Mouse (Mus musculus) yolk sac, embryonic 10.5 days (tissue): ENCODE data around the gene Tspyl1.

Experiments
- DNase-seq: peaks from one replicate; pipeline ENCODE4 v3.0.0-alpha.2; 2017; ENCODE audit warnings: low spot score

Gene Tspyl1

DNA sequence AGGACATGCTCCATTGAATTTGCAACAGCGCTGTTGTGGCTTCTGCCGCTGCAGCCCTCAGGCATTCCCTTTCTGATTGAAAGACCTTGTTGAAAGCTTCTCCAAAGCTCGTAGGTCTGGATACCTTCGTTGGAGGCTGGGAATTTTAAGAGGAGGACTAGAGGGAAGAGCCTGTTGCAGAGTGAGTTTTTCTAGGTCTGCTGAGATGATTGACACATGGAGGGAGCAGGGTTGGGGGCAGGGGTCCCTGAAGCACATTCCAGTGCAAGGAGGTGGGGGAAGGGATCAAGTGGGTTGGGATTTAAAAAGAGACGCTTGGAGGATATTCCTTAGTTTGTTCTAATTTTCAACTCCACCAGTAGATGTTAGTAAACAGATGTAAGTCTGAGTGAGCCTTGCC lies 18.4 kb downstream of the Tspyl1 start:
- no peak for DNase-seq

DNA sequence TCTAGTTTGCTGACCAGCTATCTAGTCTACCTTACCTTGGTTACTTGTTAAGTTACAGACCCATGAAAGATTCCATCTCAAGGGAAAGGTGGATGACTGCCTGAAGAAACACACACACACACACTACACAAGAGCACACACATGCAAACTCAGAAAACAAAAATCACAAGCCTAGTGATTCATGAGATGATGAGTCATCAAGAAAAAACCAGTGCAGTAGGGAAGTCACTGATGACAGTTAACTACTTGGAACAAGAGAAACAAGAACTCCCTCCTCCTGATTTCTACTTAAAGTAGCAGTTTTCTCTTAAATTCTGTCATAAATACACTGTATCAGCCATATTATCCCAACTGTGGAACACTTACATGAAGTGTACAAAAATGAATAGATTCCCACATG lies 25.1 kb downstream of the Tspyl1 start:
- no peak for DNase-seq

DNA sequence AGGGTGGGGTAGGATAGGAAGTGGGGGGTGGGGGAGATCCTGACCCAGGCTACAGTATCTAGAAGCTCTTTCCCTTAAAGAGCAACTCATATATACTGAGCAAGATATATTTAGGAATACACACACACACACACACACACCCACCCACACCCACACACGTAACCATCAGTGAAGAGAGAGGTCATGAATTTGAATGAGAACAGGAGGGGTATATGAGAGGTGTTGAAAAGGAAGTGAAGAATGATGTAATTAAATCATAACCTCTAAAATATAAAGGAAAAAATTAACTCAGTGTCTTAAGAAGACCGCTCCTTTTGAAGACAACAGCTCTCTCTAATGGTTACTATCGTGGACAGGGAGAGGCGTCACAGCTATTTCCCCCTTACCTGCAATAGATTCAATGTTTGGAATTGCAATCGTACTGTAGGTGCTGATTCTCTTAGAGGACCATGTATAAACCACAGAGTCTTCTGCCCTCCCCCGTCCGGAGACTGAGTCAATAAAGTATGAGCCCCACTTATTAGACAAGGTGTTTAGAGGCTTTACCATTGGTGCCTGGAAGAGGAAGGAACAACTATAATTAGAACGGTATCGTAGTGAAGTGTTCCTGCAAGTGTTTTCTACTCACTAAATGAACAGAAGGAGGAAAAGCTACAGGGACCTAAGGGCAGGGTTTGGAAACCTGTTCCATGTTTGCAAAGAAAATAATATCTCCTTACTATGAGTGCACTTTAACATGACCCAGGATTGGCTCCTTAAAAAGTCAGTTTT lies 28.1 kb downstream of the Tspyl1 start:
- DNase-seq, result no peak

DNA sequence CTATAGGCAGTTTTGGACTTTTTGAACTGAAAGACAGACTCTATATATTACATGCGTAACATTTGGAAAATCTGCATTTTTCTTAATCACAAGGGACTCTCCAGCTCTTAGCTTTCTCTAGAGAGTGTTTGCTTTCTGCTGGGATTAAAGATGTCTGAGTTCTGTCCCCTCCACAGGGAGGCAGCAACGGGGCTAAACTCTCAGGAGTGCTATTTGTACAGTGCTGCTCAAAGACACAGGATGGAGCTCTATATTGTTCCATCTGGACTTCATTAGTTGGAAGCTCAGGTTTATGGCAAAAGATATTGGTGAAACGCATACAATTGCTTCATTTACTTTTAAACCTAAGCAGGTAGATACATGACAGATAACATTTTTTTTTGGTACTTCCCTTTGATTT lies 30.5 kb downstream of the Tspyl1 start:
- no peak for DNase-seq

DNA sequence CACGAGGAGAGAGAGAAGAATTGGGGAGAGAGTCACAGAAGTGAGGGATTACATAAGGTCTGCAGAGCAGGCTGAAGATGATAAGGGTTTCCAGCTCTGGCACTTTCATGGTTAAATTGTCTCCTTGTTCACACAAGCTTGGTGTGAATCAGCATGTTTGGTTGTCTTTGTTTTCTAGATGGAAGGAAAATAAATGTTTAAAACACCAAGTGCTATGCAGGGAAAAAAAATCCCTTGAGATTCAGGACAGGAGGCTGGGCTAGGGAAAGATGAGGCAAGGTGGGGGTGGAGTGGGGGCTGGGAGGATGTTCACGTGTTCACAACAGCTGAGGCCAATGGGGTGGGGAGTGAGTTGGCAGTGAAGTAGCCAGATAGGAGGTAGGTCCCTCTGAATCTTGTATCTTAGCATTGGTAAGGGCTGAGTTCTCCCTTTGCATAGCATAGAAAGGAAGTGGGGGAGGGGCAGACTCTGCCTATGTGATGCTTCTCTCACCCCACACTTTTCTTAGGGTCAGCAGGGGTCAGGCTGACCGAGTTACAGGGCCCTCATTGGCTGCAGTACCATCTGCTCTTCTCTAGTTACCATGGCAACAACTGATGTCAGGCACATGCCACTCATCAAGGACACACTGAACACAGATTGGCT lies 34.7 kb downstream of the Tspyl1 start:
- peak; percentile 35 for DNase-seq

DNA sequence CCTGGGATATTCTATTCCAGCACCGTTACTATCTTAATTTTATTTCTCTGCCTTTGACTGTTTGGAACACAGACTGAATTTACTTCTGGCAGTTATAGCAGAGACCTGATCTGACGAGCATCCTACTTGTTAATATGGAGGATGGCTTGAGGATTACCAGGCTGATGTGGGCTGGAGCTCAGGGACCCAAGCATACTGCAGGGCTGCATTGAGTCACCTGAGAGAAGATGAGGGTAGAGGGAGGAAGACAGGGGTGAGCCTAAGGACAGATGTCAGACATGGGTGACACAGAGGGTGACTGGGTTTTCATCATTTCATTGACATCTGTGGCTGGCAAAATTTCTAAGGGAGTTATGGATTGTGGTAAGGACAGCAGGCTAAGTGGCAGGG lies 35.2 kb downstream of the Tspyl1 start:
- no peak for DNase-seq

DNA sequence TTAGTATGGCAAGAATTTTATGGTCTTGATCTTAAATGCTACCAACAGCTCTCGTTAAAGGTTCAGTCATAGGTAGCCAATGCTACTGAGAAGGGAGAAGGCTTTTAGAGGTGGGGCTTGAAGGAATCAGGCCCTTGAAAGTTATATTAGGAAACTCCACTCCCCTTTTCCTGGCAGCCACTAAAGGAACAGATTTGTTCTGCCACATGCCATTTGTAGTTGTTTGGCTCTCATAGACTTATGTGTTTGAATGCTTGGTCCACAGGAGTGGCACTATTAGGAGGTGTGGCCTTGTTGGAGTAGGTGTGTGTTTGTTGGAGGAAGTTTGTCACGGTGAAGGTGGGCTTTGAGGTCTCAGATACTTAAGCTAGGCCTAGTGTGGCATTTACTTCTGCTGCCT lies 38.8 kb downstream of the Tspyl1 start:
- no peak for DNase-seq

DNA sequence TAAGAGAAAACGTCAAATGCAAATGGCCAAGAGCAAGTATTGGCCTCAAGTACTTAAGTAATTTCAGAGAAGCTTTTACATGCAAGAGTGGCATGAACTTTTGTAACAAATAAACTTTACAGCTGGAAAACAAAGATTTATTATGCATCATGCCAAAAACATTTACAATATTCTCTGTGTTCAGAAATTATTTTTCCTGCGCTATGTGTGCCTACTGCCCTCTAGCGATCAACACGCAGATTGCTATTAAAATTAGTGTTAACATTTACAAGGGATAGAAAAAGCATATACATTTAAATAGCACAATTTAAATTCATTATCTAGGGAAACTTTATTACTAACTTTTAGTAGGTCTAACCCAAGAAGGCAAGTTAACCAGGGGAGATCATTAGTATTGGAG lies 44.7 kb downstream of the Tspyl1 start:
- no peak for DNase-seq

DNA sequence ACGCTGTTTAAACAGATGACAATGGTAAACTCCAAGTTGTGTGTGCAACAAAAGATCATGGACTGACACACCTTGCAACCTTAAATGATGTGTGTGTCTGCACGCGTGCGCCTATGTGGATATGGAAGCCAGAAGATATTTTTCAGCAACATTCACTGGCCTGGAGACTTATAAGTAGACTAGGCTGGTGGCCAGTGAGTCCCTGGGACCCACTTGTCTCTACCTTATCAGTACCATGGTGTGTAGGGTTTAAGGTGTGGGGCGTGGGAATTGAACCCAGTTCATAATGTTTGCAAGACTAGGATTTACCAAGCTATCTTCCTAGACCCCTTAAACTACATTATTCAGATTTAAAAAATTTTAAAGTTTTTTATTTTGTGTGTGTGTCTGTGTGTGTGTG lies 45.2 kb downstream of the Tspyl1 start:
- no peak for DNase-seq

DNA sequence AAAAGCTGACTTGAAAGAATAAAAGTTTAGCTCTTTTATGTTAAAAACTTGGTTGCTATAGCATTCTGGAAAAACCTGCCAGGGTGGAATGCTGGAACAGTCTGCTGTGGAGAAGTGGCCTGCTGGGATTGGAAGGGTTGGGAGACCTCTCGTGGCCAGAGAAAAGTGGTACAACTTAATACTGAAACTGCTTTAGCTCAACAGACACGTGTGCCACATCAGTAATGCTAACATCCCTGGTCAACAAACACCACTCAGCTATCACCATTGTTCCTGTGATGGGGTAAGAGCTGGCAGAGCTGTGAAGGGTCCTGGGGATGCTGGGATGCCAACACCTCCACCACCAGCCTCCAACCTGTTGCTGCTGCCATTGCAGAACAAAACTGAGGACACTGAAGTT lies 46.3 kb downstream of the Tspyl1 start:
- peak; percentile 5 for DNase-seq
